Mouse (Mus musculus) natural killer cell, adult 2 months (primary cell): ENCODE results near the gene Spc25.
A peak's percentile ranks its signal among the peaks of the same experiment; 100 is the strongest.

Experiments
- DNase-seq, 2 experiments: peaks; one replicate each; pipeline ENCODE4 v3.0.0; 2022; ENCODE audit warnings: low spot score in 2 of 2

Spc25 gene

DNA sequence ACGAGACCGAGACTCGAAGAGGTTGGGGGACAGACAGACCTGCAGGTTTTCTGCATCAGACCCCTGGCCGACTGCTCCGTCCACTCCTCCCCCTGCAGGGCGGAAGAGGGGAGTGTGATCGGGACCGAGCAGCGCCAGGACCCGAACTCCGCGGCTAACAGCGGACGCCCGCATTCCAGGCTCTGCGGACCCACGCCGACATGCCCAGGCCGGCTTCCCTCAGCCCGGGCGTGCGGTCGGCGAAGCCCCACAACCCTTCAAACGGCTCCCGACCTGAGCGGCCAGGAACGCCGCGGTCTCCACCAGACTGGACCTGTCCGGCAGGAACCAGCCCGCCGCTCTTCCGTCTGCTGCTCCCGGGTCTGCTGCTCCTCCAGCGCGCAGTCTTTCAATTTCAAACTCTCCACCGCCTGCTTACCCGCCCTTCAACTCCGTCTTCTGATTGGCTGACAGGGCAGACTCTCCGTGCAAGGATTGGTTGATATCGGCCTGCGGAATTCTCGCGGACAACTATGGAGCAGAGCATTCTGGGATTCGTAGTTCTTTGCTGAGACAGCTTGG lies at the start of gene Spc25:
Spc25 (minus strand) TSS at position 404 of the 561 bp plus-strand sequence.
- DNase-seq = peak; percentile 88 to 90

GRCm38 (mm10) chr2:69248221-69248755 lies 42.3 kb upstream of the Spc25 start:
- no peak for DNase-seq

DNA sequence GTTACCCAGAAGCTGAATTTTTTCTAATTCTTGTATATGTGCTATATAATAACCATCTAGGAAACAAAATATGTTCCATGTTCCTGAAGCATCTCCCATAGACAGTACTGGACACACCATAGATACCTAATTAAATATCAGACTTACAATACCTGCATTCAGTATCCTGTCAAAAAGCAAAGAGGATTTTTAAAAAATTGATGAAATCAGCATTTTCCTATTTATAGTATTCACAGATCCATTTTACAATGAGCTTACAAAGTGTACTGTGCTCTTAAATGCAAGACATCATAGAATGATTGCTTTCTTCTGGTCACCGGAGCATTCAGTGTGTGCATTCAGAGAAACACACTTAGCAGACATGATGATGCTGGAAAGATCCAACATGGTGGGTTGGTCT lies 41.1 kb upstream of the Spc25 start:
- DNase-seq = no peak

- no peak for DNase-seq
Observed at GRCm38 (mm10) chr2:69244924-69245323, 38.9 kb upstream of the Spc25 start.

DNA sequence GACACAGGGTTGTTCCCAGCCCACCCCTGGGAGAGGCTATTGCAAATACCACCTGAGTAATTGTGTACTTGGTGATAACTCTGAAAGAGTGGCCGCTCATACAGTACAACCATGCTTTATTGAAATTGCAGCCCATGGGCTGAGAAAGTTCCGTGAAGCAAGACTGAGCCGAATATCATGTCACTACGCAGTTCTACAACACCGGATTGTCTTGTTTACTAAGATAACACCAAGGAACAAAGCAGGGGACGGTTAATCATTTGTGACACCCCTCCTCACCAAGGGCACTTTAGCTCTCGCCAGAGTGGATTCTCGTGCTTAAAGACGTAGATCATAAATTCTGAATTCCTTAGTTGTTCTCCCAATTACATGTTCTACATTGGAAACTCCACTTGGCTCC lies 33.3 kb upstream of the Spc25 start:
- DNase-seq = no peak

DNA sequence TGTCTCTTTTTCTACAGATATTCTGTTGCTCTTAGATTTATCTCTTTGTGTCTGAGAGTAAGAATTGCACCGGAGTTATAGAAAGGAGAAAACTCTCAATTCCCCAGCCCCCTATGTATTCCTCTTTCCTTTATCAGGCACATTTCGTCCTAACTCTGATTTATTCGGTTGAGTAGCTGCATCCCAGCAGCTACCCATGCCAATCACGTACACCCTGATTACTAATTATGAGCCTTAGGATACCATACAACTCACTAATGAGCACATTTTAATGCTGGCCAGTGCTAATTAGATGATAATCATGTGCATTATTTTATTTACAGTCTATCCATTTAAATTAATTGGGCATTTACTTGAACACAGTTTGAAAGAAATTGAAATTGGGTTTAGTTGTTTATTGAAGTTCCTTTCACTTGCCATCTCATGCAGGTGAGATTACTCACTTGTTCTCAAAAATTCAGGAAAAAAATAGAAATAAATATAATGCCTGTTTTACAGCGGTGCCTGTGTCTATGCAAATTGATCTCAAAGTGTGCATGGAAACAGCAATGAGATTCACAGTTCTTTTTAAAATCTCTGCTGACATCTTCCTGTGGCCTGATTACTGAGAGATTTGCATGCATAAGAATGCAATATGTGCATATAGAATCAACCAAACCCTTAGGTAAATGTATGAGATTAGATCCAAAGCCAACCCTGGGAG lies 29.1 kb upstream of the Spc25 start:
- DNase-seq = no peak

DNA sequence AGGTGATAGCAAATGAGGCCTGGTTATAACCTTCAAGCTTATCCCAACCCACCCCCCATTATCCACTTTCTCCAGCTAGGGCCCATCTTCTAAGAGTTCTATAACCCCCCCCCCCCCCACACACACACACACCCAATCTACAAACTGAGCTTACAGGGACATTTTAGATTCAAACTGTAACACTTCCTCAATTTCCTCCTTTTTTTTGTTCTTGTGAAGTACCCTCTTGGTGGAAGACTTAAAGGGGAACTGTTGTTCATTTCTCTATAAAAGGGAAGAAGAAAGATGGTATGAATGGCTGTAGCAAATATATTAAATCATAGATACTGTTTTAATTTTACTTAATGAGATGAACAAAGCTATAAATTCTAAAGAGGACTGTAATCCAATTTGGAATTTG lies 26.1 kb upstream of the Spc25 start:
- no peak for DNase-seq

DNA sequence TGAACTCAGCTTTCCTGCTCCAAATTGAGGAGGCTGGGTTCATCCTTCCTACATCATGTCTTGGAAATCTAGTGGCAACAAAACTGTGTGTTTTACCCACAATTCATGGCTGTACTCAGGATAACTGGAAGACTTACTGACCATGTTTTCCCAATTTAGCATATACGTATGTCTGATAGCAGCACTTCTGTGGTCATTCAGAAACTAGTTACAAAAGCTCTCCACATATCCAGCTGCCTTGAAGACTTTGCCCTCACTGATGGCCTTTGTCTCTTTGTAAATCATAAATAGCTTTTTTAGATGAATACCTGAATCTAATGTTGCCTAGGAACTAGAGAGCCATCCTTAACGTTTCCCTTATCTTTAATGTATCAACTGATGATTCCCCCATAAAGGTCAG lies 24.1 kb upstream of the Spc25 start:
- no peak for DNase-seq

DNA sequence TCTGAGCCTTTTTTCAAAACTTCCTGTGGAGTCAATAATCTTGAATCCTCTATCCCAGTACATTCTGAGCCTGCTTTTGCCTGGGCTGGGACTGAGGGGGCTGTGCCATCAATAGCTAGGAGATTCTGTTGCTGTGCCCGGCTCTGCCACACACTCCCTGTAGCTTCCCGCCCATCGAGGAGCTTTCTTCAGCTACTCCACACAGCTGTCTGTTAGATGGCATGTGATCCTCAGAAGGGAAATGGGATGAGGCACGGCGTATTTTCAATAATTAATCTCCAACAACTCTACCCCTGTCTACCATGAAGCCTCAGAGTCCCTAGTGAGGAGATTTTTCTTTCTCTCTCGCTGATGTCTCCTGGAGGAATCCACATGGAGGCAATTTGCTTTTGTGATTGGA lies 22.6 kb upstream of the Spc25 start:
- DNase-seq = no peak

DNA sequence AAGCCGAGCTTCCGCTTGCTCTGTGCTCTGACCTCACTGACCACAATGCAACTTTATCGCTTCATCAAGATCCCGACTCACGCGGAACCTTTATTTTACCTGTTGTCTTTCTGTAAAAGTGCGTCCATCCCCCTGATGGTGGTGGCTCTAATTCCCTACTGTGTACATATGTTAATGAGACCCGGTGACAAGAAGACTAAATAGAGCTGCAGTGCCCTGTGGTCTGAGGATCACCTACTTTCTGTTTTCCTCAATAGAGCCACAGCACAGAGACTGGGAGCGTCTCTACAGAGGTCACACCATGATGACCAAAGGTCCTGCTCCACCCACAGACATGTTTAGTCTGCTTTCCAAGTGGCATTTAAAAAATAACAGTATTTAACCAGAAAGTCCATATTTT lies 20.9 kb upstream of the Spc25 start:
- DNase-seq = no peak

- DNase-seq = no peak
Observed at GRCm38 (mm10) chr2:69224724-69225123, 18.7 kb upstream of the Spc25 start.

DNA sequence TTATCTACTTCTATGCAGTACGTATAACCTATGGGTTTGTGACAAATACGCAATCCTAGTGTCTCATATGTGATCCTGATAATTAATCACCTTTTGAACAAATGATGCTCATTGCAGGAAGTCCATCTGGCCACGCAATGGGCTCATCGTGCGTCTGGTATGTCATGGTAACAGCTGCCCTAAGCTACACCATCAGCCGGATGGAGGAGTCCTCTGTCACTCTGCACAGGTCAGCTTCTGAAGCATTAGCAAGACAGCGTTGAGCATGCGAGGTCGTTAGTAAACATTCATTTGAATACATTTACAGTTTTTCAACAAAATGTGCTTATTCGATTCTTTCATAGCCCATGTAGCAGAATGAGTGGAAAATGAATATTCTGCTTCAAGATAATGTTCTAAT lies 16.8 kb upstream of the Spc25 start:
- no peak for DNase-seq

GRCm38 (mm10) chr2:69221868-69222416 lies 15.9 kb upstream of the Spc25 start:
- DNase-seq = no peak

DNA sequence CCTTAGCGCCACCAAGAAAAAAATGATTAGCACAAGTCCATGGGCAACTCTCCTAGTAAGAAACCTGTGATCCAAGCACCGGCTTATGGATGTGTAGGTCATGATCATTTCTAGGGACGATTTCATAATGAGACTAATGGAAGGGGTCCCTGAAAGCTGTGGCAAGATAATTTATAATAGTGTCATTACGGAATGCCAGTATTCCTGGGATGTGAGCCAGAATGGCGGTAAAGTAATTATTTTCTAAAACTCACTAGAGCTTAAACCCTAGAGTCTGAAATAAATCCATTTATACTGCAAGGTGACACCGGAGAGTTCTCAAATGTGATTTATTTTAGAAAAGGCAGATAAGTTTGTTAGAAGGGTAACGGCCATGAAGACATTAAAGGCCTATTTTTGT lies 9.2 kb upstream of the Spc25 start:
- no peak for DNase-seq

DNA sequence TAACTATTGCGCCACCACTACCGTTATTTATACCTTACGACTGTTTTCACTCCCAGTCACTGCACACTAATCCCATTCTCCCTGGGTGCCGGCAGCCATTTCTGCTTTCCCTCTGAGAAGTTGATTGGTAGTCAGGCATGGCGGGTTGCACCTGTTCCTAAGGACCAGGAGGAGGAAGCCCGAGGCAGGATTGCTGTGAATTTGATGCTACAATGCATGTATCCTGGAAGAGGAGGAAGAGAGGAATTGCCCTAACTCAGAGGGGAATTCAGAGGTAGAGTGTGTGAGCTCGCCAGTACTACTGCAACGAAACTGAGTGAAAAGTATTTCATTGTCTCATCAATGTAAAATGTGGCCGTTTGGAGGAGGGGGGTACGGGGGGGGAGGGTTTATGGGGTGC lies 6.7 kb upstream of the Spc25 start:
- DNase-seq = no peak

- no peak for DNase-seq
Observed at GRCm38 (mm10) chr2:69210773-69211172, 4.8 kb upstream of the Spc25 start, which contains the start of gene G6pc2. Gene G6pc2 (plus strand): TSS chr2:69211073.

DNA sequence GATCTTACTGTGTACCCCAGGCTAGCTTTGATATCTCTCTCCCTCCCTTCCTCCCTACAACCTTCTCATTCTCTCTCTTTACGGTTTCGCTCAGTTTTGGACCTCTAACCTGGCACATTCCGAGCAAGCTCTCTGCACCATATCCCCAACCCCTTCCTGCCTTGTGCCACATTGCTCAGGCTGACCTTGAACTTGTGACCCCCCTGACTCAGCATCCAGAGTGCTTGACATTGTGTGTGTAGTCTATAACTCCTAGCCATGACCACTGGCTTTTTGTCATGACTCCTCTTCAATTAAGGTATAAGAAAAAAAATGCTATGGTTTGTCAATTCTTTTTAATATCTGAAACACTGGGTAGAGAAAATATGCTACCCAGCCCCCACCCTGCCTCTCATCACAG lies 3.7 kb upstream of the Spc25 start:
- DNase-seq = no peak

- no peak for DNase-seq
Observed at GRCm38 (mm10) chr2:69206523-69206922, 529 bp upstream of the Spc25 start.

- DNase-seq = no peak
Observed at GRCm38 (mm10) chr2:69205185-69205584, 809 bp downstream of the Spc25 start.

DNA sequence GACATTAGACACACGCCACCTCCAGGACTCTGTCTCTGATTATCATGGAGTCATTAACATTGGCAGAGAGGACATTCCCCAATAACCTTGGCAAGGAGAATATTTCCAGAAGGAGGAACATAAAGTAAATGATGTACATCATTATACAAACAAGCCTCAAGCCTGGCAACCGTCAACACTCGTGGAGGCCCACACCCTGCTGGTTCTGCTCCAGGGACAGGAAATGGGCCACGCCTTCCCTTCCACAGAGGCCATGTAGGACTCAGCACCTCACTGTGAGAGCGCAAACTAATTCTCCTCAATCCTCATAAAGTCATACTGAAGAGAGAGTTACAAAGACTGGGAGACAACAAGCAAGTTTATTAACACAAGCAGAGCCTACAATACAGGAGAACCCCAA lies 12.4 kb downstream of the Spc25 start:
- DNase-seq = no peak

- no peak for DNase-seq
Observed at GRCm38 (mm10) chr2:69191059-69191458, 14.9 kb downstream of the Spc25 start.

GRCm38 (mm10) chr2:69189222-69189621 lies 16.8 kb downstream of the Spc25 start:
- DNase-seq = no peak

DNA sequence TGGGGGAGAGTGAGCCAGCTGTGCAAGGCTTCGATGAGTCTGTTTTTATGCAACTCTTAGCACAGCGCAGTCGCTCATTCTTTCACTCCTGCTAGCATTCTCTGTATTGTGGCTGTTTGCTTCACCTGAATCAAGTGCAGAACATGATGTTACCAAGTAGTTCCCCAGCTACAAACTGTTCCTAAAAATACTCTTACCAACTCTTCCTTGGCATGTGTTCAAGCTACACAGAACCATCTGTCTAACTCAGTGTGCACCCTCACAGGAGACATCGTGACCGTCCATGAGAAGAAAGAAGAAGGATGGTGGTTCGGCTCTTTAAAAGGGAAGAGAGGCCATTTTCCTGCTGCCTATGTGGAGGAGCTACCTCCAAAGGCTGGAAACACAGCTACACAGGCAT lies 17.3 kb downstream of the Spc25 start:
- DNase-seq = no peak
